Mouse (Mus musculus) heart, embryonic 14.5 days (tissue): ENCODE measurements around the gene H2al1j. TPM values are rescaled to one million over a fixed set of nuclear protein-coding genes. Genes with fewer than 3 reads are reported as not detected.
"Not testable (repeated sequence)": the region's sequence is repeated elsewhere in the genome, so short reads cannot be mapped to it uniquely, and the experiment has no call there.

Source experiments
- ATAC-seq: fragments of 200-750 bp; cut with Nextera tagmentation; 2 replicates; pipeline ENCODE4 v1.8.0; 2017; ENCODE audit warnings: low read depth, moderate TSS enrichment; ENCODE audit not compliant: insufficient number of reproducible peaks, insufficient read depth, low FRiP score
- H3K27ac ChIP-seq, 2 experiments: fragments of 200-500 bp in 1 of 2; fragments of 300-500 bp in 1 of 2; sonication (generic) in 1 of 2; replicated peaks in 1 of 2; 2 replicates each; pipeline ENCODE4 v1.5.1; 2012 to 2014; ENCODE audit warnings: low read depth in 2 of 2, low read length in 2 of 2, control low read depth in 1 of 2, mild to moderate bottlenecking in 1 of 2, mixed read lengths in 1 of 2; ENCODE audit not compliant: control insufficient read depth in 1 of 2, insufficient read depth in 1 of 2
- H3K27me3 ChIP-seq: fragments of 300-500 bp; sonication (generic); 2 replicates; pipeline ENCODE4 v1.6.1; 2014; ENCODE audit warnings: mild to moderate bottlenecking, low read length, control low read depth; ENCODE audit not compliant: control insufficient read depth, insufficient read depth
- H3K36me3 ChIP-seq: fragments of 300-500 bp; sonication (generic); 2 replicates; pipeline ENCODE4 v1.6.1; 2014; ENCODE audit warnings: mild to moderate bottlenecking, control low read depth, low read length, mixed read lengths; ENCODE audit not compliant: control insufficient read depth, insufficient read depth
- H3K4me1 ChIP-seq, 2 experiments: fragments of 200-500 bp in 1 of 2; fragments of 300-500 bp in 1 of 2; sonication (generic) in 1 of 2; 2 replicates each; pipeline ENCODE4 v1.6.1; 2012 to 2014; ENCODE audit warnings: low read length in 2 of 2, control low read depth in 1 of 2, mixed read lengths in 1 of 2; ENCODE audit not compliant: control insufficient read depth in 2 of 2, insufficient read depth in 2 of 2
- H3K4me2 ChIP-seq: fragments of 300-500 bp; sonication (generic); 2 replicates; pipeline ENCODE4 v1.6.1; 2014; ENCODE audit warnings: mild to moderate bottlenecking, low read length
- H3K4me3 ChIP-seq, 2 experiments: fragments of 200-500 bp in 1 of 2; fragments of 300-500 bp in 1 of 2; sonication (generic) in 1 of 2; 2 replicates each; pipeline ENCODE4 v1.5.1; 2012 to 2014; ENCODE audit warnings: low read length in 2 of 2, mild to moderate bottlenecking in 2 of 2, control low read depth in 1 of 2, low read depth in 1 of 2, moderate library complexity in 1 of 2; ENCODE audit not compliant: control insufficient read depth in 1 of 2, insufficient read depth in 1 of 2
- H3K9ac ChIP-seq: fragments of 300-500 bp; sonication (generic); 2 replicates; pipeline ENCODE4 v1.6.1; 2014; ENCODE audit warnings: mild to moderate bottlenecking, low read length
- H3K9me3 ChIP-seq: fragments of 300-500 bp; sonication (generic); 2 replicates; pipeline ENCODE4 v1.6.1; 2016; ENCODE audit warnings: low read length, control low read depth; ENCODE audit not compliant: control insufficient read depth
- WGBS: fragments of 180-500 bp; shearing (Covaris S2); extraction: QIAGEN DNeasy Blood & Tissue Kit; methylation state at CpG from one replicate; pipeline ENCODE4 v1.1.7; 2014; 5-methylcytosine and 5-hydroxymethylcytosine counted together
- polyA plus RNA-seq: library from polyadenylated mRNA; unstranded; fragments of >200 nt; fragmentation: Nextera tagmentation; extraction: Ambion mirVana; gene quantifications from 2 replicates; pipeline ENCODE4 v1.2.1, GENCODE M21; 2014

H2al1j gene
- polyA plus RNA-seq, 1 experiment from 2014 or later = not detected

DNA sequence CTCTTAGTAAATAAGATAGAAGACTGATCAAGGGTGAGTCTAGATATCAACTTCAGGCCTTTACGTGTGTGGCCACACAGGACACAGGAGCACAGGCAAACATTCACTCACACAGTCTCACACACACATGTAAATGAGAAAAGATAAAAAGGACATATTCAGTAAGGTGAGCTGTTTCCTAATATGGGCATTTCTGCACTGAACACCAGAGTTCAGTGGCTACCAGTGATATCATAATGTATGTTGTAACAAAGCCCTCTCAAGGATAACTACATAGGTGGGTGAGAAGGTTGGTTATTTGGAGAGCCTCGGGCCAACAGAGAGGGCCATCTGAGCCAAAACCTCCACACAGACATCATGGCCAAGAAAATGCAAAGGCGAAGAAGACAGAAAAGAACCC lies 16.0 kb upstream of the H2al1j start, which contains the start of gene H2al1e:
Gene H2al1e, plus strand, starts transcription at position 301 of the 400 bp plus-strand sequence.
- WGBS = no CpG with 5 or more reads among the region's 3 CpGs
- H3K9ac ChIP-seq, H3K36me3 ChIP-seq, H3K27me3 ChIP-seq, H3K4me3 ChIP-seq, H3K27ac ChIP-seq, H3K9me3 ChIP-seq, ATAC-seq, H3K4me2 ChIP-seq, H3K4me1 ChIP-seq: not testable (repeated sequence)

DNA sequence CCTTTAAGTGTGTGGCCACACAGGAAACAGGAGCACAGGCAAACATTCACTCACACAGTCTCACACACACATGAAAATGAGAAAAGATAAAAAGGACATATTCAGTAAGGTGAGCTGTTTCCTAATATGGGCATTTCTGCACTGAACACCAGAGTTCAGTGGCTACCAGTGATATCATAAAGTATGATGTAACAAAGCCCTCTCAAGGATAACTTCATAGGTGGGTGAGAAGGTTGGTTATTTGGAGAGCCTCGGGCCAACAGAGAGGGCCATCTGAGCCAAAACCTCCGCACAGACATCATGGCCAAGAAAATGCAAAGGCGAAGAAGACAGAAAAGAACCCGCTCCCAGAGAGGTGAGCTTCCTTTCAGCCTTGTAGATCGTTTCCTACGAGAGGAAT lies 12.8 kb upstream of the H2al1j start, which contains the start of gene H2al1f:
Gene H2al1f, plus strand, starts transcription at position 301 of the 400 bp plus-strand sequence.
- not testable (repeated sequence) for H3K27me3 ChIP-seq, H3K4me2 ChIP-seq, H3K9me3 ChIP-seq, H3K36me3 ChIP-seq, H3K9ac ChIP-seq, H3K27ac ChIP-seq, ATAC-seq, H3K4me1 ChIP-seq, H3K4me3 ChIP-seq
- no CpG with 5 or more reads among the region's 6 CpGs for WGBS

- not testable (repeated sequence) for H3K9ac ChIP-seq, H3K4me3 ChIP-seq, H3K9me3 ChIP-seq, H3K36me3 ChIP-seq, ATAC-seq, H3K27me3 ChIP-seq, H3K4me2 ChIP-seq, H3K27ac ChIP-seq, H3K4me1 ChIP-seq
- WGBS = no CpG with 5 or more reads among the region's 3 CpGs
Measured at GRCm38 (mm10) chrX:11317956-11318355, 9.7 kb upstream of the H2al1j start, which contains the start of gene H2al1g. TSS of gene H2al1g (plus strand) at chrX:11318256.

DNA sequence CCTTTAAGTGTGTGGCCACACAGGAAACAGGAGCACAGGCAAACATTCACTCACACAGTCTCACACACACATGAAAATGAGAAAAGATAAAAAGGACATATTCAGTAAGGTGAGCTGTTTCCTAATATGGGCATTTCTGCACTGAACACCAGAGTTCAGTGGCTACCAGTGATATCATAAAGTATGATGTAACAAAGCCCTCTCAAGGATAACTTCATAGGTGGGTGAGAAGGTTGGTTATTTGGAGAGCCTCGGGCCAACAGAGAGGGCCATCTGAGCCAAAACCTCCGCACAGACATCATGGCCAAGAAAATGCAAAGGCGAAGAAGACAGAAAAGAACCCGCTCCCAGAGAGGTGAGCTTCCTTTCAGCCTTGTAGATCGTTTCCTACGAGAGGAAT lies 6.4 kb upstream of the H2al1j start, which contains the start of gene H2al1h:
Gene H2al1h, plus strand, starts transcription at position 301 of the 400 bp plus-strand sequence.
- not testable (repeated sequence) for H3K27me3 ChIP-seq, H3K4me2 ChIP-seq, H3K4me3 ChIP-seq, H3K27ac ChIP-seq, H3K9ac ChIP-seq, ATAC-seq, H3K4me1 ChIP-seq, H3K36me3 ChIP-seq, H3K9me3 ChIP-seq
- no CpG with 5 or more reads among the region's 6 CpGs for WGBS

DNA sequence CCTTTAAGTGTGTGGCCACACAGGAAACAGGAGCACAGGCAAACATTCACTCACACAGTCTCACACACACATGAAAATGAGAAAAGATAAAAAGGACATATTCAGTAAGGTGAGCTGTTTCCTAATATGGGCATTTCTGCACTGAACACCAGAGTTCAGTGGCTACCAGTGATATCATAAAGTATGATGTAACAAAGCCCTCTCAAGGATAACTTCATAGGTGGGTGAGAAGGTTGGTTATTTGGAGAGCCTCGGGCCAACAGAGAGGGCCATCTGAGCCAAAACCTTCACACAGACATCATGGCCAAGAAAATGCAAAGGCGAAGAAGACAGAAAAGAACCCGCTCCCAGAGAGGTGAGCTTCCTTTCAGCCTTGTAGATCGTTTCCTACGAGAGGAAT lies 3.3 kb upstream of the H2al1j start, which contains the start of gene H2al1i:
Gene H2al1i, plus strand, starts transcription at position 301 of the 400 bp plus-strand sequence.
- H3K27me3 ChIP-seq, H3K4me3 ChIP-seq, H3K27ac ChIP-seq, H3K9ac ChIP-seq, H3K4me1 ChIP-seq, H3K36me3 ChIP-seq, H3K4me2 ChIP-seq, ATAC-seq, H3K9me3 ChIP-seq: not testable (repeated sequence)
- 100% methylated on average over 1 of the region's 5 CpGs for WGBS

- no peaks in the 10 kb centered on the region for H3K27me3 ChIP-seq
- no peaks in the 10 kb centered on the region for H3K36me3 ChIP-seq
- no peak overlapping the region for H3K4me2 ChIP-seq
- no peak overlapping the region for H3K27ac ChIP-seq
- H3K9ac ChIP-seq = no peak overlapping the region
- H3K9me3 ChIP-seq = no peaks in the 10 kb centered on the region
- no peak for ATAC-seq
- H3K4me1 ChIP-seq = no peaks in the 10 kb centered on the region
- WGBS = 59% methylated on average over 9 of the region's 9 CpGs
- no peak overlapping the region for H3K4me3 ChIP-seq
Measured at GRCm38 (mm10) chrX:11345762-11346161, 18.1 kb downstream of the H2al1j start.

DNA sequence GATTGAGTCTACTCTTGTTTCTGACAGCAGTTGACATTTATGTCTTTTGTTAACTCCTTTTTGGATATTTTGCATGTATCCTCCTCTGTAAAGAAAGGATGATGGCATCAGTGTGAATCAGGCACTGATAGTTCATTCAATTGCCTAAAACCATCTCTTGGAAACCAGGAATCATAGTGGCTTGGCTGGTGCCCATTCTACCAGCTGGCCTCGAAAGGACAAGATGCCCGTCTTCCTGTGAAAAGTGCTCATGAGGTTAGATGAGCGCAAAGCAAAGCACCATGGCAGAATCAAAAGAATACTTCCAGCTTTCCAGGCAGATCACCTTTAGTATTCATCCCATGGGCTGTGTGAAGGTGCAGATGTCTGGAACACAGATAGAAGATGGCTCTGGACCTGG lies 19.1 kb downstream of the H2al1j start:
- Histone ChIP-seq H3K36me3 (no peaks in the 10 kb centered on the region), H3K27me3 (no peaks in the 10 kb centered on the region), H3K9ac (no peak overlapping the region), H3K4me2 (no peak overlapping the region), H3K4me3 (no peak overlapping the region), H3K4me1 (no peaks in the 10 kb centered on the region), H3K27ac (no peak overlapping the region), H3K9me3 (no peaks in the 10 kb centered on the region)
- ATAC-seq = no peak
- WGBS = 78% methylated on average over 3 of the region's 3 CpGs

DNA sequence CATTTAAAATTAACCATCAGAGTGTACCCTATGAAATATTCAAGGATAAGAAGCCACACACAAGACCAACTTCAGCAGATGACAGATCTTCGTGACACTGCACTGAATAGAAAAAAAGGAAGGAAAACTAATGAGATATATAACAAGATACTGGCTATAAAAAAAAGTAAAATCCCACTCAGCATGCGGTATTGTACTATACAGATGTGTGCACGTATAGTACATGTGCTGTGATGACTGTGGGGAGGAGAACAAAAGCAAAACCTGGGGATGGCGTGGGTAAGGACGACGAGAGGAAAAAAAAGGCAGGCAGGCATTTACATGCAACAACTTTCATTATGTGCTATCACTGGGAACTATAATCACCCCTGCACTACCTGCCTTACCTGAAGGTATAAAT lies 33.2 kb downstream of the H2al1j start:
- no peak for ATAC-seq
- Histone ChIP-seq H3K27ac (no peak overlapping the region), H3K9me3 (no peaks in the 10 kb centered on the region), H3K36me3 (no peaks in the 10 kb centered on the region), H3K4me3 (no peak overlapping the region), H3K9ac (no peak overlapping the region), H3K27me3 (peaks cover 5% of the 10 kb centered on the region; the same call in 1 of the 2 replicates), H3K4me2 (no peak overlapping the region), H3K4me1 (no peaks in the 10 kb centered on the region)
- 79% methylated on average over 6 of the region's 6 CpGs for WGBS
